Mouse (Mus musculus) neural tube, embryonic 11.5 days (tissue): ENCODE measurements at regions not wholly inside any gene's neighbourhood (a gene's known extent, or its start where the extent isn't known, plus 50 kb on each side); places are given as distances from the start of the nearest gene placed in this dataset.

Experiments used
- ATAC-seq: fragments of 200-750 bp; cut with Nextera tagmentation; 2 replicates; pipeline ENCODE4 v1.8.0; 2017; ENCODE audit warnings: moderate number of reproducible peaks, mild to moderate bottlenecking, moderate TSS enrichment, moderate library complexity; ENCODE audit not compliant: insufficient read depth, low FRiP score, low TSS enrichment
- DNase-seq: peaks from one replicate; pipeline ENCODE4 v3.0.0-alpha.2; 2015; ENCODE audit warnings: low spot score
- H3K27ac ChIP-seq: fragments of 300-500 bp; sonication (generic); 2 replicates; pipeline ENCODE4 v1.5.1; 2014; ENCODE audit warnings: low read depth, mild to moderate bottlenecking, low read length
- H3K27me3 ChIP-seq: fragments of 300-500 bp; sonication (generic); 2 replicates; pipeline ENCODE4 v1.6.1; 2014; ENCODE audit warnings: mild to moderate bottlenecking, low read length, mixed read lengths; ENCODE audit not compliant: control insufficient read depth, insufficient read depth
- H3K36me3 ChIP-seq: fragments of 300-500 bp; sonication (generic); 2 replicates; pipeline ENCODE4 v1.6.1; 2014; ENCODE audit warnings: mild to moderate bottlenecking, low read length, moderate library complexity, mixed read lengths; ENCODE audit not compliant: control insufficient read depth, insufficient read depth
- H3K4me1 ChIP-seq: fragments of 300-500 bp; sonication (generic); 2 replicates; pipeline ENCODE4 v1.6.1; 2014; ENCODE audit warnings: low read length, mixed read lengths; ENCODE audit not compliant: control insufficient read depth, insufficient read depth
- H3K4me2 ChIP-seq: fragments of 300-500 bp; sonication (generic); 2 replicates; pipeline ENCODE4 v1.6.1; 2014; ENCODE audit warnings: low read depth, mild to moderate bottlenecking, moderate library complexity
- H3K4me3 ChIP-seq: fragments of 300-500 bp; sonication (generic); 2 replicates; pipeline ENCODE4 v1.5.1; 2014; ENCODE audit warnings: low read depth, low read length
- H3K9ac ChIP-seq: fragments of 300-500 bp; sonication (generic); 2 replicates; pipeline ENCODE4 v1.6.1; 2014; ENCODE audit warnings: mild to moderate bottlenecking, low read length
- H3K9me3 ChIP-seq: fragments of 300-500 bp; sonication (generic); 2 replicates; pipeline ENCODE4 v1.6.1; 2016; ENCODE audit warnings: low read length; ENCODE audit not compliant: control insufficient read depth
- WGBS: fragments of 180-500 bp; shearing (Covaris S2); extraction: QIAGEN DNeasy Blood & Tissue Kit; methylation state at CpG from one replicate; pipeline ENCODE4 v1.1.7; 2014; 5-methylcytosine and 5-hydroxymethylcytosine counted together

GRCm38 (mm10) chr1:73545401-73545800, 529.7 kb upstream of the Tnp1 start:
- 80% methylated on average over 6 of the region's 6 CpGs for WGBS
- ATAC-seq (no peak), DNase-seq (no peak)
- H3K27ac ChIP-seq, result no peak overlapping the region
- H3K27me3 ChIP-seq, result no peaks in the 10 kb centered on the region
- no peak overlapping the region for H3K9ac ChIP-seq
- no peaks in the 10 kb centered on the region for H3K9me3 ChIP-seq
- no peaks in the 10 kb centered on the region for H3K36me3 ChIP-seq
- H3K4me3 ChIP-seq, result no peak overlapping the region
- no peaks in the 10 kb centered on the region for H3K4me1 ChIP-seq
- H3K4me2 ChIP-seq, result no peak overlapping the region

DNA sequence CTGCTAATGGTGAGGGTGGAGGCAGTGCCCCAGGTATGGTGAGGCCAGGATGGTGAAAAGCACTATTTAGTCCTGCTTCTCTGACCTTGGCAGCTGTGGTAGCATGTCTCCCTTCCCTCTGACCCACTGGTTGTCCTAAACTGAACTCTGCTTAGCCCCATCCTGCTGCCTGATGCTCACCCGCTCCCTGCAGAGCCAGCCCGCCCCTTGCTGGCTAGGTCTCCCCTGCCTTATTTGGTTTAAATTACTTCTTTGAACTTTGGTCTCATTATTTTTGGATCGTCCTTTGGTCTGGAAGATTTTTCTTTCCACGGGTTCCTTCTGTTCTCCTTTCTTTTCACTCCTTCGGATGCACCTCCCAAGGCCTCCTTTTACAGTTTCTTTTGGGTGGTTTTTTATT, 525.7 kb upstream of the Tnp1 start:
- Histone ChIP-seq H3K27ac (no peak overlapping the region), H3K36me3 (no peaks in the 10 kb centered on the region), H3K4me1 (no peaks in the 10 kb centered on the region), H3K27me3 (no peaks in the 10 kb centered on the region), H3K9me3 (no peaks in the 10 kb centered on the region), H3K4me3 (no peak overlapping the region), H3K4me2 (no peak overlapping the region), H3K9ac (no peak overlapping the region)
- no peak for DNase-seq
- ATAC-seq, result no peak
- 28% methylated on average over 5 of the region's 5 CpGs for WGBS

- no peak overlapping the region for H3K27ac ChIP-seq
- whole genome bisulfite sequencing, result 38% methylated on average over 2 of the region's 2 CpGs
- no peaks in the 10 kb centered on the region for H3K36me3 ChIP-seq
- ATAC-seq (peak; percentile 60; the same call in 1 of the 2 replicates), DNase-seq (no peak)
- H3K4me2 ChIP-seq, result no peak overlapping the region
- no peak overlapping the region for H3K9ac ChIP-seq
- H3K9me3 ChIP-seq, result no peaks in the 10 kb centered on the region
- no peaks in the 10 kb centered on the region for H3K4me1 ChIP-seq
- no peak overlapping the region for H3K4me3 ChIP-seq
- no peaks in the 10 kb centered on the region for H3K27me3 ChIP-seq
Measured at GRCm38 (mm10) chr1:73538420-73538871, 522.7 kb upstream of the Tnp1 start.

DNA sequence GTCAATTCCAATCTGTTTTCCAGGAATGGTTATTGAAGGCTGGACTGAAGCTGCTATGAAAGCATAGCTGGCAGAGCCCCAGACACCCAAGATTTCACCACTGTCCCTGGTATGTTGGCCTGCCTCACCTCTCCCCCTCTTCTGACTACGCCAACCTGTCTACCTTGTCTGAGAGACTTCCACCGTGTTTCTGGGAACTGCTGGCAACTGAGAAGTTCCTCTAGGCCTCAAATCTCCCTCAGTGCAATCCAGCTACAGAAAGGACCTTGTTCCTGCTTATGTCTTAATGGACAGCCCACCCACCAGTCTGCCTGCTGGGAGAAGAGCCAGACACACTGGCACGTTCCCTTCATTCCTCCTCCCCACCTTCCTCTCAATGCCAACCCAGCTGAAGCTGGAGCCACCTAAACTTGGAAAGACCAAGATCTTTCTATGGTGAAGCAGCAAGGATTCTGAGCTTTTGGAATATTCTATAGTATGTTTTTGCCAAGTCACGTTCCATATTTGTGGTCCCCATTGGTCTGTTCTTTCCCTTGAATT, 520.1 kb upstream of the Tnp1 start:
- no peak overlapping the region for H3K4me2 ChIP-seq
- ATAC-seq (no peak), DNase-seq (no peak)
- H3K27ac ChIP-seq, result no peak overlapping the region
- H3K4me1 ChIP-seq, result no peaks in the 10 kb centered on the region
- H3K9me3 ChIP-seq, result no peaks in the 10 kb centered on the region
- H3K4me3 ChIP-seq, result no peak overlapping the region
- 93% methylated on average over 4 of the region's 4 CpGs for WGBS
- no peaks in the 10 kb centered on the region for H3K27me3 ChIP-seq
- H3K9ac ChIP-seq, result no peak overlapping the region
- no peaks in the 10 kb centered on the region for H3K36me3 ChIP-seq

- no peaks in the 10 kb centered on the region for H3K9me3 ChIP-seq
- 85% methylated on average over 3 of the region's 3 CpGs for WGBS
- no peak overlapping the region for H3K4me3 ChIP-seq
- H3K9ac ChIP-seq, result no peak overlapping the region
- no peak overlapping the region for H3K4me2 ChIP-seq
- no peak for ATAC-seq
- no peaks in the 10 kb centered on the region for H3K27me3 ChIP-seq
- no peak overlapping the region for H3K27ac ChIP-seq
- peaks cover 3% of the 10 kb centered on the region; the same call in 1 of the 2 replicates for H3K4me1 ChIP-seq
- H3K36me3 ChIP-seq, result no peaks in the 10 kb centered on the region
- DNase-seq, result no peak
Measured at GRCm38 (mm10) chr1:73533526-73533925, 517.8 kb upstream of the Tnp1 start.

GRCm38 (mm10) chr1:73532316-73532715, 516.6 kb upstream of the Tnp1 start:
- no peak for DNase-seq
- no peak for ATAC-seq
- Histone ChIP-seq H3K27ac (no peak overlapping the region), H3K9me3 (no peaks in the 10 kb centered on the region), H3K36me3 (no peaks in the 10 kb centered on the region), H3K4me2 (no peak overlapping the region), H3K9ac (no peak overlapping the region), H3K4me1 (peaks cover 3% of the 10 kb centered on the region; the same call in 1 of the 2 replicates), H3K27me3 (no peaks in the 10 kb centered on the region), H3K4me3 (no peak overlapping the region)
- 91% methylated on average over 4 of the region's 4 CpGs for WGBS

GRCm38 (mm10) chr1:73531831-73532230, 516.1 kb upstream of the Tnp1 start:
- whole genome bisulfite sequencing, result 84% methylated on average over 3 of the region's 3 CpGs
- Histone ChIP-seq H3K9me3 (no peaks in the 10 kb centered on the region), H3K4me1 (peaks cover 3% of the 10 kb centered on the region; the same call in 1 of the 2 replicates), H3K4me2 (no peak overlapping the region), H3K9ac (no peak overlapping the region), H3K36me3 (no peaks in the 10 kb centered on the region), H3K27ac (no peak overlapping the region), H3K4me3 (no peak overlapping the region), H3K27me3 (no peaks in the 10 kb centered on the region)
- ATAC-seq (no peak), DNase-seq (no peak)

GRCm38 (mm10) chr1:73530326-73530725, 514.6 kb upstream of the Tnp1 start:
- Histone ChIP-seq H3K27me3 (no peaks in the 10 kb centered on the region), H3K4me1 (peaks cover 3% of the 10 kb centered on the region; the same call in 1 of the 2 replicates), H3K4me2 (no peak overlapping the region), H3K9ac (no peak overlapping the region), H3K27ac (no peak overlapping the region), H3K4me3 (no peak overlapping the region), H3K36me3 (no peaks in the 10 kb centered on the region), H3K9me3 (no peaks in the 10 kb centered on the region)
- 25% methylated on average over 2 of the region's 2 CpGs for WGBS
- DNase-seq (no peak), ATAC-seq (no peak)

GRCm38 (mm10) chr1:73528623-73529022, 512.9 kb upstream of the Tnp1 start:
- Histone ChIP-seq H3K9me3 (no peaks in the 10 kb centered on the region), H3K27me3 (no peaks in the 10 kb centered on the region), H3K9ac (no peak overlapping the region), H3K4me2 (no peak overlapping the region), H3K4me3 (no peak overlapping the region), H3K36me3 (no peaks in the 10 kb centered on the region), H3K27ac (no peak overlapping the region), H3K4me1 (peaks cover 3% of the 10 kb centered on the region; the same call in 1 of the 2 replicates)
- whole genome bisulfite sequencing, result 89% methylated on average over 1 of the region's 1 CpGs
- ATAC-seq (no peak), DNase-seq (no peak)
